Mouse (Mus musculus): ENCODE data around the gene Adamts12. TPM values are rescaled to one million over a fixed set of nuclear protein-coding genes. Genes with fewer than 3 reads are reported as not detected.

The Adamts12 gene
- polyA plus RNA-seq, 1 experiment from 2014 or later: 5.5 TPM

DNA sequence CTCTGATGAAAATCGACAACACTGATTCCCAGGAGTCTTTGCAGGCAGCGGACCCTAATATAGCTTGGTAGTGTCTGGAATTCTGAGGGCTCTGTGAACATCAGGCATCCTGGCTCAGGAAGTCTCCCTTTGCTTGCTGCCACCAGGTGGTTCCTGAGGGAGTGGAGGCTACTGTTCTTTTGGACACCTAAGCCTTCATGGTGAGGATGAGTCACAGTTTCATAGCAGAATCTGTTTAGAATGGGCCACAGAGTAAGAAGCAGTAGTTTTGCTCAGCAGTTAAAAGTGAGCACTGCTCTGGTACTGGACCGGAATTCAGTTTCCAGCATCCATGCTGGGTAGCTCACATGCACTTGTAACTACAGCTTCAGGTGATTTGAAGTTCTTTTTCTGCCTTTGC is 24.9 kb downstream of the Adamts12 start:
- no peak overlapping the region for H3K9ac ChIP-seq (replicated peaks; ENCODE audit: low read depth, low read length)
- 80% methylated on average over 3 of the region's 3 CpGs for WGBS
- no peaks in the 10 kb centered on the region for H3K36me3 ChIP-seq (ENCODE audit: control insufficient read depth, insufficient read depth, low read length)
- H3K4me1 ChIP-seq (ENCODE audit: control insufficient read depth, insufficient read depth, low read length): peaks cover 4% of the 10 kb centered on the region; the same call in 1 of the 2 replicates
- H3K4me2 ChIP-seq (replicated peaks; ENCODE audit: low read depth, low read length): no peak overlapping the region
- H3K27ac ChIP-seq (ENCODE audit: low read length): no peak overlapping the region
- no peaks in the 10 kb centered on the region for H3K9me3 ChIP-seq (ENCODE audit: control insufficient read depth, low read depth, low read length)
- H3K4me3 ChIP-seq (ENCODE audit: low read depth, low read length): no peak overlapping the region
- no peak for ATAC-seq (ENCODE audit: insufficient number of reproducible peaks, insufficient read depth, low FRiP score, low read depth)
- no peaks in the 10 kb centered on the region for H3K27me3 ChIP-seq (ENCODE audit: control insufficient read depth, insufficient read depth, low read length)

DNA sequence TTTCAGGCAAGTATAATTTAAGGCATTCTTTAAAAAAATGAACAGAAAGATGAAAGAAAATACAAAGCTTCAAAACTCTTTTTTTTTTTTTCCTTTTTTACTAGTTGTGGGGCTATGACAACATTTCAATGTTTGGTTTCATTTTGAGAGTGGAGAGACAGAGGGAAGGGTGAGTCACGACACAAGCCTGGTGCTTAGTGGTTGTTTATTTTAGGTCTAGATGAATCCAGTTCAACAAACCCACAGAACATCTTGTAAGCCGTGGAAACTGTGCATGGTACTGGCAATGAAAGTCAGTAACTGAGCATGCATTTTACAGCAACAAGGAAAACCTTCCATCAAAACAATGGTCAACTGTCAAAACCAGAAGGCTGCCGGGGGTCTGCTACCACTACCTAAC is 31.0 kb downstream of the Adamts12 start:
- H3K4me2 ChIP-seq (replicated peaks; ENCODE audit: low read depth, low read length): no peak overlapping the region
- 0 out of 2 replicates have a peak, but pooled peaks cover 7% of the 10 kb centered on the region for H3K4me1 ChIP-seq (ENCODE audit: control insufficient read depth, insufficient read depth, low read length)
- ATAC-seq (ENCODE audit: insufficient number of reproducible peaks, insufficient read depth, low FRiP score, low read depth): no peak
- no peaks in the 10 kb centered on the region for H3K9me3 ChIP-seq (ENCODE audit: control insufficient read depth, low read depth, low read length)
- no peak overlapping the region for H3K9ac ChIP-seq (replicated peaks; ENCODE audit: low read depth, low read length)
- no peaks in the 10 kb centered on the region for H3K36me3 ChIP-seq (ENCODE audit: control insufficient read depth, insufficient read depth, low read length)
- H3K27ac ChIP-seq (ENCODE audit: low read length): no peak overlapping the region
- H3K4me3 ChIP-seq (ENCODE audit: low read depth, low read length): no peak overlapping the region
- H3K27me3 ChIP-seq (ENCODE audit: control insufficient read depth, insufficient read depth, low read length): no peaks in the 10 kb centered on the region
- WGBS: 20% methylated on average over 3 of the region's 3 CpGs

DNA sequence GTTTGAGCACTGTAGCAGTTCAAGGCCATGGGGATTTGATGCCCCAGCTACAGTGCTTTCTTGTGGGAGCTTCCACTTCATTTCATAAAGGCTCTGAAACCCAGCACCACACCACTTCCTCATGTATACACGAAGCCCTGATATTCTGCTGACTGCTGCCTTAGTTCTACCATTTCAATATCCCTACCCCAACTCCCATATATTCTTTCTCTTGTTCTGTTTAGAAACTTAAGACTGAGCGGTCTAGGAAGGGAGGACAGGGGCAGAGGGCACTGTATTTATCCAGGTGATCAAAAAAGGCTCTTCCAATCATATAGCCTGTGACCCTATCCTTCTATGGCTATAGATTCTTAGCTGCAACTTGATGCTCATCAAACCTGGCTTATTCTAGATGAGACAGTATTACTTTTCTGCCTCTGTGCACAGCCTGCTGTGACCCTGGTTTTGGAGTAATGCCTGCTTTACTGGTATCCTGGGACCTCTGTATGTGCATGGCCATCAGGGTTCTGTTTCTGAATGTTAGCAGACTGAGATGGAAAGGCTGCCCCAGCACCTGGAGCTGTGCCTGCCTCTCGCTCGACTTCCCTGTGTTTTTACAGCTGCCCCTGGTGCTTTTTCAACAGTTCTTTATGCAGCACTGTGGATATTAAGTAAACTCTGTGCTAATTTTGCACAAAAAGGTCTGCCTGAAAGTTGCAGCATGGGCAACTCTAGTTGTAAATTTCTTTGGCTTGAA is 33.5 kb downstream of the Adamts12 start:
- no peak overlapping the region for H3K4me3 ChIP-seq (ENCODE audit: low read depth, low read length)
- WGBS: 40% methylated on average over 4 of the region's 4 CpGs
- 0 out of 2 replicates have a peak, but pooled peaks cover 7% of the 10 kb centered on the region for H3K4me1 ChIP-seq (ENCODE audit: control insufficient read depth, insufficient read depth, low read length)
- no peaks in the 10 kb centered on the region for H3K27me3 ChIP-seq (ENCODE audit: control insufficient read depth, insufficient read depth, low read length)
- H3K9me3 ChIP-seq (ENCODE audit: control insufficient read depth, low read depth, low read length): no peaks in the 10 kb centered on the region
- H3K4me2 ChIP-seq (replicated peaks; ENCODE audit: low read depth, low read length): no peak overlapping the region
- H3K9ac ChIP-seq (replicated peaks; ENCODE audit: low read depth, low read length): no peak overlapping the region
- ATAC-seq (ENCODE audit: insufficient number of reproducible peaks, insufficient read depth, low FRiP score, low read depth): no peak
- no peak overlapping the region for H3K27ac ChIP-seq (ENCODE audit: low read length)
- H3K36me3 ChIP-seq (ENCODE audit: control insufficient read depth, insufficient read depth, low read length): no peaks in the 10 kb centered on the region

DNA sequence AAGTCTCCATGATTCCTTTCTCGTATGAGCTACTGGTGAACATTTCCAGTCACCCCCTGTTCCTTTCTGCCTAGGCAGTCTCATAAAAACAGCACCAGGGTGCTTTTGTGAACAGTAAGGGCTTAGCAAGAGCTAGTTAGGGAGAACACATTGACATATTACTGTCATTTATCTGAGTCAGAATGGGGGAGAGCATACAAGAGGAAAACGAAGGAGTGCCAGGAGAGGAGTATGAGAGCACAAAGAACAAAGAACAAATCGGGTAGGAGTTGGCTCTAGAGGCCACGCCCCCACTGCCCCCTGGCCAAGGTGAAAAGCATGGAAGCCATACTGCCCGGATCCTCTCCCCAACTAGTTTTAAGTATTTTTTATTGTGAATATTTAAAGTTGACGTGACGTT is 34.4 kb downstream of the Adamts12 start:
- Histone ChIP-seq H3K4me3 (ENCODE audit: low read depth, low read length) (no peak overlapping the region), H3K4me1 (ENCODE audit: control insufficient read depth, insufficient read depth, low read length) (0 out of 2 replicates have a peak, but pooled peaks cover 7% of the 10 kb centered on the region), H3K4me2 (replicated peaks; ENCODE audit: low read depth, low read length) (no peak overlapping the region), H3K27ac (ENCODE audit: low read length) (no peak overlapping the region), H3K36me3 (ENCODE audit: control insufficient read depth, insufficient read depth, low read length) (no peaks in the 10 kb centered on the region), H3K9ac (replicated peaks; ENCODE audit: low read depth, low read length) (no peak overlapping the region), H3K9me3 (ENCODE audit: control insufficient read depth, low read depth, low read length) (no peaks in the 10 kb centered on the region), H3K27me3 (ENCODE audit: control insufficient read depth, insufficient read depth, low read length) (no peaks in the 10 kb centered on the region)
- no peak for ATAC-seq (ENCODE audit: insufficient number of reproducible peaks, insufficient read depth, low FRiP score, low read depth)
- 56% methylated on average over 7 of the region's 7 CpGs for WGBS

DNA sequence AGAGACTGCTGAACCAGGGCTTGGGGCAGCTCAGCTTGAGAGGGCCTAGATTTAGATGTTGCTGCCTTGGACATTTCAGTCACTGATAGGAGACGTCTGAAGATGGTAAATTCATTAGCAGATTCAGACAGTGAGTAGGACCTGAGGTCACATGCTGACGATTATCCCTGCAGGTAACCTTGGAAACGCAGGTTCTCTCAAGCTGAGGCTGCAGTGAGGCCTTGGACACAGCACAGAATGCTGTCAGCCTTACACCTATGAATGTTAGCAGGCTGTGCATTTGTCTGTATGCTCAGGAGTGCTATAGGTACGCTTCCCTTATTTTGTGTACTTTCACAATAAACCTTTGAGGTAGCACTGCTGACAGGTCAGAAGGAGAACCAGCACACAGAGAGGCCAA is 36.3 kb downstream of the Adamts12 start:
- WGBS: 66% methylated on average over 4 of the region's 4 CpGs
- Histone ChIP-seq H3K27me3 (ENCODE audit: control insufficient read depth, insufficient read depth, low read length) (no peaks in the 10 kb centered on the region), H3K4me1 (ENCODE audit: control insufficient read depth, insufficient read depth, low read length) (0 out of 2 replicates have a peak, but pooled peaks cover 7% of the 10 kb centered on the region), H3K9me3 (ENCODE audit: control insufficient read depth, low read depth, low read length) (no peaks in the 10 kb centered on the region), H3K36me3 (ENCODE audit: control insufficient read depth, insufficient read depth, low read length) (no peaks in the 10 kb centered on the region), H3K4me2 (replicated peaks; ENCODE audit: low read depth, low read length) (no peak overlapping the region), H3K27ac (ENCODE audit: low read length) (no peak overlapping the region), H3K4me3 (ENCODE audit: low read depth, low read length) (no peak overlapping the region), H3K9ac (replicated peaks; ENCODE audit: low read depth, low read length) (no peak overlapping the region)
- no peak for ATAC-seq (ENCODE audit: insufficient number of reproducible peaks, insufficient read depth, low FRiP score, low read depth)

DNA sequence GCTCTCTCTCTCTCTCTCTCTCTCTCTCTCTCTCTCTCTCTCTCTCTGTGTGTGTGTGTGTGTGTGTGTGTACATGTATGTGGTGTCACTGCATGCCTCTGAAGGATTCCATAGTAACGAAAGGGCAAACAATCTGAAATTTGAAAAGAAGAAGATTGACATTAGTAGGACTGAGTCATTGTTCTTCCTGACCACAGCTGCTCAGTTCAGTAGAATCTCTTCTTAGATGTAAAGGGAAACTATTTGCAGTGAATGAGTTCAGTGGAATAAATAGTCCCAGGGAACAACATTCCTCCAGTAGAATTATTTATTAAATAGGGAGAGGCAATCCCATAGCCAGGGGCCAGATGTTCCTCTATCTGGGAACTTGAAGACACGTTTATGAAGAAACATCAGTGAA is 40.5 kb downstream of the Adamts12 start:
- H3K4me3 ChIP-seq (ENCODE audit: low read depth, low read length): no peak overlapping the region
- H3K4me1 ChIP-seq (ENCODE audit: control insufficient read depth, insufficient read depth, low read length): no peaks in the 10 kb centered on the region
- no peak for ATAC-seq (ENCODE audit: insufficient number of reproducible peaks, insufficient read depth, low FRiP score, low read depth)
- H3K27me3 ChIP-seq (ENCODE audit: control insufficient read depth, insufficient read depth, low read length): no peaks in the 10 kb centered on the region
- no peak overlapping the region for H3K27ac ChIP-seq (ENCODE audit: low read length)
- H3K4me2 ChIP-seq (replicated peaks; ENCODE audit: low read depth, low read length): no peak overlapping the region
- 64% methylated on average over 2 of the region's 2 CpGs for WGBS
- no peak overlapping the region for H3K9ac ChIP-seq (replicated peaks; ENCODE audit: low read depth, low read length)
- no peaks in the 10 kb centered on the region for H3K9me3 ChIP-seq (ENCODE audit: control insufficient read depth, low read depth, low read length)
- no peaks in the 10 kb centered on the region for H3K36me3 ChIP-seq (ENCODE audit: control insufficient read depth, insufficient read depth, low read length)

DNA sequence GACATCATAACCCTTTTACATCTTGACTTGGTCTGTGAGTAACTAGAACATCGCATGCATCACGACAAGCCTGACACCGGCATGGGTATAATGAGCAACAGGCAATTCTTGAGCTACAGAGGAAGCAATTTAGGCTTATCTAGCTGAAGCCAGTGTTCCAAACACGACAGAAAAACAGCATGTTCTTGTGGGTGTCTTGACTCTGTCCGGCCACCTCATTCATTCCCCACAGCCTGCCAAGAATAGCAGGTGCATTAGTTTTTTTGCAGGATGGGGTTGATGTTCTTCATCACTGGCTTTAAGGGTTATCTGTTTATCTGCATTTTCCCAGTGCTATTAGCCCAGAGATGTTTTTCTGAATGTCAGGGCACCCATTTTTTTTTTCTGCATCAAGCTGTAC is 42.8 kb downstream of the Adamts12 start:
- ATAC-seq (ENCODE audit: insufficient number of reproducible peaks, insufficient read depth, low FRiP score, low read depth): no peak

DNA sequence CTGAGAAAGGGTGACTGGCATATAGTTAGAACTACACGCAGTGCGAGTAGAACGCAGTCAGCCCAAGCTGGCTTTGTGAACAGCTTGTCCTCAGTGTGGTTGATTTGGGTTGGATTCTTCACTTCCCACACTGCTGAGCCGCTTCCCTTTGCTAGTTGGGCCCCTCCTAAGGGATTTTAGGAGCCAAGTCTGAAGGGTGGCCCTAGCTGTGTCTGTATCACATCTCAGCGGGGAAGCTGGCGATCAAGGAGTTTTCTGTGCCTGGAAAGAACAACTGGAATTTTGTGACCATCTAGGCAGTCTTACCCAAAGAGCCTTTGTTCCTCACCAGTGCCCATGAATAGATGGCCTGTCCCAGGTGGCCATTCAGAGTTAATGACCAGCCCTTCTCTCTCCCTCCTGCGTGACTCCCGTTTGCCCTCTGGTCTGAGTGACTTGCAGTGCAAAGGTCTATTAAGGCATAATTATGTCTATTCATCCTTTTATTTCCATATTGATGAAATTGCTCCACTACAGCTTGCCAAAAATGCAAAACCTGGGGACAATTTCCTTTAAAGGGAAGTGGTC is 50.1 kb downstream of the Adamts12 start:
- Histone ChIP-seq H3K9ac (replicated peaks; ENCODE audit: low read depth, low read length) (no peak overlapping the region), H3K36me3 (ENCODE audit: control insufficient read depth, insufficient read depth, low read length) (no peaks in the 10 kb centered on the region), H3K4me2 (replicated peaks; ENCODE audit: low read depth, low read length) (no peak overlapping the region), H3K27ac (ENCODE audit: low read length) (no peak overlapping the region), H3K4me1 (ENCODE audit: control insufficient read depth, insufficient read depth, low read length) (no peaks in the 10 kb centered on the region), H3K27me3 (ENCODE audit: control insufficient read depth, insufficient read depth, low read length) (no peaks in the 10 kb centered on the region), H3K4me3 (ENCODE audit: low read depth, low read length) (no peak overlapping the region), H3K9me3 (ENCODE audit: control insufficient read depth, low read depth, low read length) (no peaks in the 10 kb centered on the region)
- no peak for ATAC-seq (ENCODE audit: insufficient number of reproducible peaks, insufficient read depth, low FRiP score, low read depth)
- 79% methylated on average over 8 of the region's 8 CpGs for WGBS

More for the DNA sequence above, 42.8 kb downstream of the Adamts12 start:
- 74% methylated on average over 5 of the region's 5 CpGs for WGBS
- Histone ChIP-seq H3K27me3 (ENCODE audit: control insufficient read depth, insufficient read depth, low read length) (no peaks in the 10 kb centered on the region), H3K4me1 (ENCODE audit: control insufficient read depth, insufficient read depth, low read length) (no peaks in the 10 kb centered on the region), H3K36me3 (ENCODE audit: control insufficient read depth, insufficient read depth, low read length) (no peaks in the 10 kb centered on the region), H3K4me2 (replicated peaks; ENCODE audit: low read depth, low read length) (no peak overlapping the region), H3K27ac (ENCODE audit: low read length) (no peak overlapping the region), H3K4me3 (ENCODE audit: low read depth, low read length) (no peak overlapping the region), H3K9ac (replicated peaks; ENCODE audit: low read depth, low read length) (no peak overlapping the region), H3K9me3 (ENCODE audit: control insufficient read depth, low read depth, low read length) (no peaks in the 10 kb centered on the region)
